Mouse (Mus musculus) lung, adult 2 months (tissue): Measurements from ENCODE around the gene Nol6. TPM values are rescaled to one million over a fixed set of nuclear protein-coding genes. Genes with fewer than 3 reads are reported as not detected.

Source experiments
- DNase-seq: peaks from one replicate; pipeline ENCODE4 v3.0.0; 2022
- H3K4me1 ChIP-seq: fragments of 200-500 bp; 2 replicates; pipeline ENCODE4 v1.6.1; 2011; ENCODE audit warnings: low read length; ENCODE audit not compliant: control insufficient read depth, insufficient read depth
- H3K4me3 ChIP-seq: fragments of 200-500 bp; replicated peaks from 2 replicates; pipeline ENCODE3; 2011; ENCODE audit warnings: low read depth, mild to moderate bottlenecking, control low read depth, low read length; ENCODE audit errors: extremely low read depth
- CTCF ChIP-seq: fragments of 200-500 bp; IDR thresholded peaks from 2 replicates; pipeline ENCODE4 v1.5.1; 2011; ENCODE audit warnings: mild to moderate bottlenecking, low read length, control low read depth; ENCODE audit not compliant: insufficient read depth
- POLR2A ChIP-seq: fragments of 200-500 bp; IDR thresholded peaks from 2 replicates; pipeline ENCODE4 v1.6.1; 2011; ENCODE audit warnings: low read depth, mild to moderate bottlenecking, control low read depth, low read length, borderline replicate concordance; ENCODE audit errors: extremely low read depth
- WGBS: fragments of 180-500 bp; shearing (Covaris S2); methylation state at CpG from one replicate; pipeline ENCODE4 v1.1.7; 2018; 5-methylcytosine and 5-hydroxymethylcytosine counted together
- polyA plus RNA-seq: library from polyadenylated mRNA; depleted of rRNA; stranded (reverse); fragments of >200 nt; gene quantifications from 2 replicates; pipeline ENCODE4 v1.2.3, GENCODE M21; 2012

Nol6 gene
- polyA plus RNA-seq, 1 experiment: 32.1 TPM

- Histone ChIP-seq H3K4me1 (no peaks in the 10 kb centered on the region), H3K4me3 (no peak overlapping the region)
- no peak for DNase-seq
- TF ChIP-seq POLR2A (no peak), CTCF (no peak)
- WGBS: 80% methylated on average over 3 of the region's 3 CpGs
Measured at GRCm38 (mm10) chr4:41129836-41130235, 5.6 kb upstream of the Nol6 start.

- Histone ChIP-seq H3K4me3 (no peak overlapping the region), H3K4me1 (no peaks in the 10 kb centered on the region)
- WGBS: 3% methylated on average over 2 of the region's 2 CpGs
- peak; percentile 58 for DNase-seq
- TF ChIP-seq CTCF (peak; percentile 71), POLR2A (no peak)
Measured at GRCm38 (mm10) chr4:41129406-41129805, 5.2 kb upstream of the Nol6 start.

DNA sequence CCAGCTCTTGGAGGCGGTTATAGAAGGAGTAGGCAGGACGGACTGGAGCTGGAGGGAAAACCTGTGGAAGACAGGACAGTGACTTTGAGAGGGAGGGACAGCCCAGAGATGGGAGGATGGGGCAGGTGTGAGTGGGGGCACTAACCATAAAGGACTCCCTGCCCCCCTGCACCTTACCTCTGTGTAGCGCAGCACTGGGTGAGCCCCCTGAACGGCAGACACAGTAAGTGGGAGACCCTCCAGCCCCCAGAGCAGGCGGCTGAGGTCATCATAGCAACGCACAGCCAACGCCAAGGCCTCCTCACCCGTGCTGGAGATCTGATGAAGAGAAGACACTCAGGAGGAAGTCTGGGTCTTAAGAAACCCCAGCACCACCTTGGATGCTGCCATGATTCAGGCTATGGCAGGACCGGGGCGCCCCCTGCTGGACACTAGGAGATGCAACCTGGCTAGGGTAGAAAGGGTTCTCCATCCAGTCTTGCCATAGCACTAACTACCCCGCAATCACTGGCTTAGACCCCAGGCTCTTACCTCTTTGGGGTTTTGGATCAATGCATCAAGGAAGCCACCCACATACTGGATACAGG, 5.5 kb downstream of the Nol6 start:
- Histone ChIP-seq H3K4me3 (no peak overlapping the region), H3K4me1 (no peaks in the 10 kb centered on the region)
- TF ChIP-seq POLR2A (no peak), CTCF (peak; percentile 63)
- peak; percentile 56 for DNase-seq
- WGBS: 72% methylated on average over 11 of the region's 11 CpGs

DNA sequence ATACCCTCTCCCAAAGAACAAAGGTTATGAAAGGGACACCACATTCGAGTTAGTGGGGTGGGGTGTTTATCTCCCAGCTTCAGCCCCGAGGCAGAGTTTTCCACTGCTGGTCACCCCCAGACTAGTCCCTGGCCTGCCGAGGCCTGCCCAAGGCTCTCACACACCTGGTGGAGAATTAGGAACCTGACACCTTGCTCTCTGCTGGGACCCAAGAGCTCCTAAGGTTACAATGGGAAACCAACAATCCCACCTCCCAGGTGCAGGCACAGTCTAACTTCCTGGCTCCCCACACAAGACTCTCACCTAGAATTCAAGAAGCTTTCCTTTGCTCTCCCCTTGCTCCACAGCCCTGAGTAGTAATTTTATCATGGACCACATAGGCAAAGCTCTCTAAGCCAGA, 7.4 kb downstream of the Nol6 start:
- 69% methylated on average over 3 of the region's 3 CpGs for WGBS

DNA sequence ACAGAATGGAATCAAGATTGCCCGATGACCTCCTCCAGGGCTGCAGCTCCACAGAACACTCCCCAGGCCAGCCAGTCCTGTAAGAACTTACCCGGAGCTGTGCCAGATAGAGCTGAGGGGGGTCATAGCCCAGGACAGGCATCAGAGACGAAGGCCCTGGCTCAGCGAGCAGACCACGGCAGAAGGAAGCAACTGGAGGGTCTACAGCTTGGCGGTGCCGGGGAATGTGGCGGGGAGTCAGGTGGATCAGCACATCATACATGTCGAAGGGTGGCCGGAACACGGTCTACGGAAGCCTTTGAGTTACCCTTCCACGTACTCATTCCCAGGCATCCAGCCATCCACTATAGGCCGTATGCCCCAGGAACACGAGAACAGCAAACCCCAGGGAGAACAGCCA, 8.5 kb downstream of the Nol6 start:
- 95% methylated on average over 15 of the region's 15 CpGs for WGBS
- Histone ChIP-seq H3K4me1 (no peaks in the 10 kb centered on the region), H3K4me3 (no peak overlapping the region)
- TF ChIP-seq CTCF (no peak), POLR2A (no peak)
- DNase-seq: no peak

More for the DNA sequence above, 7.4 kb downstream of the Nol6 start:
- Histone ChIP-seq H3K4me1 (no peaks in the 10 kb centered on the region), H3K4me3 (no peak overlapping the region)
- TF ChIP-seq POLR2A: no peak
- no peak for TF ChIP-seq CTCF
- no peak for DNase-seq

GRCm38 (mm10) chr4:41115074-41115473, 9.2 kb downstream of the Nol6 start:
- DNase-seq: no peak
- 93% methylated on average over 6 of the region's 6 CpGs for WGBS
- no peak for TF ChIP-seq CTCF
- TF ChIP-seq POLR2A: no peak

GRCm38 (mm10) chr4:41114358-41115070, 9.7 kb downstream of the Nol6 start:
- no peak for TF ChIP-seq CTCF
- TF ChIP-seq POLR2A: no peak
- WGBS: 90% methylated on average over 9 of the region's 9 CpGs
- H3K4me3 ChIP-seq: no peak overlapping the region
- no peak for DNase-seq
- no peaks in the 10 kb centered on the region for H3K4me1 ChIP-seq

More at GRCm38 (mm10) chr4:41115074-41115473, 9.2 kb downstream of the Nol6 start:
- Histone ChIP-seq H3K4me3 (no peak overlapping the region), H3K4me1 (no peaks in the 10 kb centered on the region)

DNA sequence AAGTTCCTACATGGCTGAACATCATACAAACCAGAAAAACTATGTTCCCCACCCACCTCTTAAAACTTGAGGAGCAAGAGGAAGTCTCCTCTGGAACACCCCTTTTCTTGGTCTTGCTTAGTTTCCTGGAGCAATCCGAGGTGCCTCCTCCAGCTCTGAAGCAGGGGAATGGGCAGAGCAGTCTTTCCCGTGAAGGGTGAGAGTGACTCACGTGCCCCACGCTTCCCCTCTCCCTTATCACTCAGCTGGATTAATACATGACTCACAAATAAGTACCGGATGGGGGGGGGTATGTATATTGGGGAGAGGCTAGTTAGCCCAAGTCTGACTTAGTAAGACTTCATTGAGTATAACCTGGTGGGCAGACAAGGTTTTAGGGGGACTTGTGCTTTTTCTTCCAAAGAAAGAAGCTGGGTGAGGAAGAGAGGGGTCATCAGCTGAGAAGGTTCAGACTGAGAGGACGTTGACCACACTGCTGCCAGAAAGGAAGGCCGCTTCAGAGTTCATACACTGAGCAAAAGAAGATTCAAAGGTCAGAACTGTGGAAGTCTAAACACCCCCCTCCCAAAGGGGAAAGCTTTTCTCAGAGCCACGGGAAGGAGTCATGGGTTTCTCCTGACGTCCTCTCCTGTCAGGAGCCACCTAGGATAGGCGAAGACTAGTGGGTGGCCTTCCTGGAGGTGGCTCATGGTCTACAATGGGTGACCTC, 15.4 kb downstream of the Nol6 start:
- WGBS: 61% methylated on average over 10 of the region's 10 CpGs
- DNase-seq: no peak

GRCm38 (mm10) chr4:41107440-41107839, 16.8 kb downstream of the Nol6 start:
- no peak for DNase-seq
- Histone ChIP-seq H3K4me1 (no peaks in the 10 kb centered on the region), H3K4me3 (no peak overlapping the region)
- WGBS: 66% methylated on average over 4 of the region's 4 CpGs
- TF ChIP-seq CTCF (no peak), POLR2A (no peak)

More for the DNA sequence above, 15.4 kb downstream of the Nol6 start:
- TF ChIP-seq CTCF: no peak
- Histone ChIP-seq H3K4me3 (no peak overlapping the region), H3K4me1 (no peaks in the 10 kb centered on the region)

DNA sequence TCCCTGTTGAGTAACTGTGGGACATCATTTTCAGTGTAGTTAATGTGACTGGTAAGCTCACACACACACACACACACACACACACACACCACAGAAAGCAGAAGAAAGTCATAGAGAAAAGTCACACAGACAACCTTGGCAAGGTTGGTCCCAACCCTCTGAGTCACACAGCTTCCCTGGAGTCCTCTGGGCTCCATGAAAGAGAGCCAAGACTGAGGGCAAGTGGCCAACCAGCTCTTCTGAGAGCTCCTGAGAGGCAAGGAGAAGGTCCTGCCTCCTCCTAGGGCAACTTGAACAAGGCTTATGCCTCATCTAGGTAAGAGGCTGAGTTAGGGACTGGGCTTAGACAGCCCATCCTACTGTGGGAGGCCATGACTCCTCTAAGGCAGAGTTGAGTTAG, 21.4 kb downstream of the Nol6 start:
- DNase-seq: no peak
- Histone ChIP-seq H3K4me1 (peaks cover 2% of the 10 kb centered on the region; the same call in 1 of the 2 replicates), H3K4me3 (no peak overlapping the region)
- TF ChIP-seq CTCF: no peak
- TF ChIP-seq POLR2A: no peak
